Mouse (Mus musculus) olfactory bulb, adult 2 months (tissue): ENCODE results near the gene Zfp467.

Source experiments
- CTCF ChIP-seq: fragments of 200-500 bp; IDR thresholded peaks from 2 replicates; pipeline ENCODE4 v1.5.1; 2012; ENCODE audit warnings: low read depth, mild to moderate bottlenecking, low read length, moderate library complexity; ENCODE audit not compliant: insufficient read depth
- POLR2A ChIP-seq: fragments of 200-500 bp; IDR thresholded peaks from 2 replicates; pipeline ENCODE4 v1.6.1; 2012; ENCODE audit warnings: mild to moderate bottlenecking, low read depth, low read length, moderate library complexity; ENCODE audit not compliant: insufficient read depth

DNA sequence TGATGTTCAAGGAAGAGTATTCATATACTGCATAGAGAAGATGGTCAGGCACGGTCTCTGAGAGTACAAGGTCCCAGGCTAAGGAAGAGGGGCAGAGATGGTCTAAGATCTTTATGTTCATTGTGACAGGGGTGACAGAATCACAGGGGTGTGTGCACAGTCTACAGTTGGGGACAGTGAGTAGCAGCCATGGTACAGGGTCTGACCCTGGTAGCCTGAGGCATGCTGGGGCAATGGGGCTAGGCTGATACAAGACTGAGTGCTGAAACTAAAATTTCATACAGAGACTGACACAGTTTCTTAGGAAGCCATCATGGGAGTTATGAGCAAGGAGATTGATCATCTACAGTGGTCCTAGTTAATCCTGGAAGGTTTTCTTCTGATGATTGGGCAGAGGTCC is 48.9 kb downstream of the Zfp467 start:
- no peak for TF ChIP-seq CTCF
- TF ChIP-seq POLR2A = no peak
